Mouse (Mus musculus) E14TG2a.4 (cell line): ENCODE results near the gene Tamm41.
A peak's percentile ranks its signal among the peaks of the same experiment; 100 is the strongest.

Experiments used
- H3K27me3 ChIP-seq: 2 replicates; pipeline ENCODE4 v1.6.1; 2014; ENCODE audit warnings: low read length, control low read depth; ENCODE audit not compliant: insufficient read depth
- H3K36me3 ChIP-seq: 2 replicates; pipeline ENCODE4 v1.6.1; 2014; ENCODE audit warnings: low read length, control low read depth; ENCODE audit not compliant: insufficient read depth
- H3K4me1 ChIP-seq: replicated peaks from 2 replicates; pipeline ENCODE4 v1.6.1; 2014; ENCODE audit warnings: low read depth, low read length, control low read depth
- H3K4me3 ChIP-seq: replicated peaks from 2 replicates; pipeline ENCODE4 v1.5.1; 2014; ENCODE audit warnings: mild to moderate bottlenecking, low read length
- H3K9me3 ChIP-seq: 2 replicates; pipeline ENCODE4 v1.6.1; 2014; ENCODE audit warnings: low read length, control low read depth
- CTCF ChIP-seq: conservative IDR thresholded peaks from 2 replicates; pipeline ENCODE4 v1.5.1; 2014; ENCODE audit warnings: low read length
- NANOG ChIP-seq: IDR thresholded peaks from 2 replicates; pipeline ENCODE4 v1.6.1; 2014; ENCODE audit warnings: borderline replicate concordance, low read length, mixed read lengths
- POU5F1 ChIP-seq: IDR thresholded peaks from 2 replicates; pipeline ENCODE4 v1.6.1; 2014; ENCODE audit warnings: low read length, borderline replicate concordance

Gene Tamm41

DNA sequence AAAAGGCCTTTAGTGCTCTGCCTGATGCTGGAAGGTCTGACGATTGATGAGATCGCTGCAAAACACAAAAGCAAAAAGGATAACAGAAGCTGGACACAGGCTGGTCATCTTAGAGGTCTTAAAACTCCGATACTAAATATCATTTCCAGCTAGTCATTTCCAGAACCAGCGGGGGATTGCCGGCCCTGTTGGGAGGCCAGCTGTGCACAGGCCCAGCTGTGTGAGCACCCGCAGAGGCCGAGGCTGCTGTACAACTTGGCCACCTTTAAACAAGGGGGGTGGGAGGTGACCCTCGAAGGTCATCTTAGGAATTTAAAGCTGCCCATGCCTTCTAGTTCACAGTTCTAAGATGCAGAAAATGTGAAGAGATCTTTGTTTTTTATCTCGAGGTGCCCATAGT, 26.9 kb downstream of the Tamm41 start:
- H3K4me1 ChIP-seq: peaks cover 24% of the 10 kb centered on the region
- H3K27me3 ChIP-seq: no peaks in the 10 kb centered on the region
- TF ChIP-seq POU5F1: no peak
- TF ChIP-seq CTCF: no peak
- no peak for TF ChIP-seq NANOG
- H3K9me3 ChIP-seq: no peaks in the 10 kb centered on the region
- H3K36me3 ChIP-seq: peaks cover 78% of the 10 kb centered on the region
- no peak overlapping the region for H3K4me3 ChIP-seq

DNA sequence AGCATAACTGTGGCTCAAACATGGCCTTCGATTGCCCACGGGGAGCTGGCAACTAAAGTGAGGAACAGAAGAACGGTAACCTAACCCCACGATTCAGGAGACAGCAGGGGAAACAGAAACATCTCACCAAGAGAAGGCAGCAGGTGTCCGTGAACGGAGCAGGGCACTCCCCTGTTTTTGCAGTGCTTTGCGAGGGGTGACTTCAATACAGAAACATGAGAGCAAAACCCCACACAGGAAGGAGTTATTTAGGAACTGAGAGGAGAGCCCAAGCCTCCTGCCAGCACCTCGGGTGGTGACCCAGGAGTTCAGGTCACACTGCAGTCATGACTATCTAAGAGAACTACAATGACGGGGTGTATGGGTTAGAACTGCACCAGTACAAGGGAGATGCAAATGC, 27.4 kb downstream of the Tamm41 start:
- no peak overlapping the region; the same call in 1 of the 2 replicates for H3K4me3 ChIP-seq
- no peaks in the 10 kb centered on the region for H3K9me3 ChIP-seq
- H3K36me3 ChIP-seq: peaks cover 78% of the 10 kb centered on the region
- no peak for TF ChIP-seq NANOG
- TF ChIP-seq CTCF: no peak
- no peak for TF ChIP-seq POU5F1
- H3K4me1 ChIP-seq: peaks cover 24% of the 10 kb centered on the region
- H3K27me3 ChIP-seq: no peaks in the 10 kb centered on the region

DNA sequence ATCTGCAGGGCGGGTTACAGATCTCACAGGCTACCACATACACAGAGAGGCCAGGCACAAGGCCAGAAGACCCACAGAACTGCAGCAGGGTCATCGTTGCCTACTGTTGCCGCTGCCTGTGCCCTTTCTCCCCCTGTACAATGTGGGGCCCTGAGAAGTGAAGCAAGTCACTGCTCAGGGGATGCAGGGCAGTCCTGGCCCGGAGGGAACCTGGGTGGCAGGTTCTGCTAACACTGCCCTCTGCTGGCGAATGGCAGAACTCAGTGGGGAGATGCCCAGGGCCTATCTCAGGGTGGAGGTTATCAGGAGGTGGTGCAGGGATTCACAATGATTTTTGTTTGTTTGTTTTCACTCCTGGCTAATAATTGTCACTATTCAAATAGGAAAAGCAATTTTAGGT, 29.9 kb downstream of the Tamm41 start:
- TF ChIP-seq CTCF: peak; percentile 92
- TF ChIP-seq POU5F1: no peak

DNA sequence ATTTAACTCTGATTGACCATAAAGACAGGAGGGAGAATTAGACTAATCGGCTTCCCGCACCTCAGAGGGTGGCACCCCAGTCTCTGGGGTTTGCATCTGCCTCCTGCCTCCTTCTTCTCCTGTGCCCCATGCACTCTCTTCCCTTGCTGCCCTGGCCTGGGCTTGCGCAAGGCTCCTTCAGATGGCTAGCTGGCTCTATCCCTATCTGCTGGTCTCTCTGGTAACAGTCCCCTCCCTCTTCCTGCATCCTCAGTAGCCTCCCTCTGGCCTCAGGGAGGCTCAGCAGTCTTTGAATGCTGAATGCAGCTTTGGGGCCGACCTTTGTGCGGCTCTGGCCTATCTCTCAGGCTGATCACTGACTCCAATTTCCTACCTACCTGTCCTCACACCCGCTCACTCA, 30.7 kb downstream of the Tamm41 start:
- H3K4me3 ChIP-seq: no peak overlapping the region
- H3K9me3 ChIP-seq: no peaks in the 10 kb centered on the region
- no peaks in the 10 kb centered on the region for H3K27me3 ChIP-seq
- H3K4me1 ChIP-seq: peaks cover 21% of the 10 kb centered on the region
- no peak for TF ChIP-seq NANOG
- no peak for TF ChIP-seq POU5F1
- TF ChIP-seq CTCF: no peak
- H3K36me3 ChIP-seq: peaks cover 72% of the 10 kb centered on the region

More for the DNA sequence above, 29.9 kb downstream of the Tamm41 start:
- 0 out of 2 replicates have a peak overlapping the region, but pooled peaks have one; percentile 17 for H3K4me3 ChIP-seq
- no peaks in the 10 kb centered on the region for H3K27me3 ChIP-seq
- H3K36me3 ChIP-seq: peaks cover 77% of the 10 kb centered on the region
- H3K4me1 ChIP-seq: peaks cover 24% of the 10 kb centered on the region
- H3K9me3 ChIP-seq: no peaks in the 10 kb centered on the region

DNA sequence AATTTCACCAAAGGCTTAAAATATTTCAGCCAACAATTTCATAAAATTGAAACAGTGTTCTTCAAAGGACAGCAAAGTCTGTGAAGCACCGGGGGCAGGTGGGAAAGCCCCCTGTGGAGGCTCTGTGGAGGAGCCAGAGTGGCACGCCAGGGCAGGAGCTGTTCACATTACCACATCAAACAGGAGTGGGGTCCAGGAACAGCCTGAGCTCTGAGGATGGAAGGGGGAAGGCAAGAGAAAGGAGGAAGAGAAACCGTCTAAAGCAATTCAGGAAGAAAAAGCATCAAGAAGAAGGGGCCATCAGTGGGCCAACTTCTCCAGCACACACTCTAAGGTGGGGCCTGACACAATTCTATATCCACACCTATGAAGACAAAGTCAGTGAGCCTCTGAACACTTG, 31.6 kb downstream of the Tamm41 start:
- Histone ChIP-seq H3K9me3 (no peaks in the 10 kb centered on the region), H3K4me3 (no peak overlapping the region), H3K27me3 (no peaks in the 10 kb centered on the region), H3K4me1 (peaks cover 20% of the 10 kb centered on the region), H3K36me3 (peaks cover 69% of the 10 kb centered on the region)
- TF ChIP-seq POU5F1: no peak
- no peak for TF ChIP-seq NANOG
- no peak for TF ChIP-seq CTCF

DNA sequence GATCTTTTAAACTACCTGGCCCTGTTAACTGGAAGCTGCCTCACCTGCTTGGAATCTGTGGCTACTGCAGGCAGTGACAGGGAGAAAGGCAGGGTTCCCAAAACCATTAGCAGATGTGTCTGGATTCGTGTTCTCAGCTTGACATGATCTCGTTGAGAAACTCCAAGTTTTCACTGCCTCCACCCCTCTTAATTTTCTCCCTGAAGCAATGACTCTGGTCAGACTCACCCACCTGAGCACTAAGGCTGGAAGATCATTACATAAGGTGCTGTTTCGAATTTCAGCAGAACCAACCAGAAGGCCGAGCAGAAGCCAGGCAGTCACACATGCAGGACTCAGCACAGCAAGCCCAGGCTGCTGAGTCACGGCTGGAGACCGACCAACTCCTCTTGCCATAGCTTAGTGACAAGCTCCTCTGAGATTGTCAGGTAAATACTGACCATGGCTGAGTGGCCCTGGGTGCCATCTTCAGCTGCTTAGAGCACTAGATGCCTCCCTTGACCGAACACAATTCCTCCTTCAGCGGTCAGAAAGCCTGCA, 32.3 kb downstream of the Tamm41 start:
- no peak for TF ChIP-seq POU5F1
- no peak for TF ChIP-seq CTCF
- TF ChIP-seq NANOG: no peak
- Histone ChIP-seq H3K4me1 (peaks cover 18% of the 10 kb centered on the region), H3K9me3 (no peaks in the 10 kb centered on the region), H3K4me3 (no peak overlapping the region), H3K36me3 (peaks cover 66% of the 10 kb centered on the region), H3K27me3 (no peaks in the 10 kb centered on the region)

DNA sequence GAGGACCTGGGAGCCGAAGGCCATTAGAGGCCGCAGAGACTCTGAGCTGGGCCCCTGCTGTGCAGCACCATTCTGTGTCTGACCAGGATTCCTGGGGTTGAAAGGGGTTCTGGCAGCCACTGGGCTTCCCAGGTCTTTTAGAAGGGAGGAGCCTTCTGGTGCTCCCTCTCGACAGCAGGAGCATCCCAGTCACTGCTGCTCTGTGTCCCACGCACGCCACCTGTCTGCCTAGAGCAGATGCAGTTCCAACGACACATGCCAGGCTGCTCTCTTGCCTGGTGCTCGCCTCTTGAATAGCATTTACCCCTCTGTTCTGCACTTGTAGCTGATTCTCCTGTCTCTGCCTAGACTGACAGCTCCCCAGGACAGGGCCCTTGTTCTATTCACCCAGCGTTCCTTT, 33.0 kb downstream of the Tamm41 start:
- no peaks in the 10 kb centered on the region for H3K27me3 ChIP-seq
- peaks cover 66% of the 10 kb centered on the region for H3K36me3 ChIP-seq
- peaks cover 12% of the 10 kb centered on the region for H3K4me1 ChIP-seq
- no peak overlapping the region for H3K4me3 ChIP-seq
- no peaks in the 10 kb centered on the region for H3K9me3 ChIP-seq
- no peak for TF ChIP-seq CTCF
- TF ChIP-seq NANOG: no peak
- no peak for TF ChIP-seq POU5F1

DNA sequence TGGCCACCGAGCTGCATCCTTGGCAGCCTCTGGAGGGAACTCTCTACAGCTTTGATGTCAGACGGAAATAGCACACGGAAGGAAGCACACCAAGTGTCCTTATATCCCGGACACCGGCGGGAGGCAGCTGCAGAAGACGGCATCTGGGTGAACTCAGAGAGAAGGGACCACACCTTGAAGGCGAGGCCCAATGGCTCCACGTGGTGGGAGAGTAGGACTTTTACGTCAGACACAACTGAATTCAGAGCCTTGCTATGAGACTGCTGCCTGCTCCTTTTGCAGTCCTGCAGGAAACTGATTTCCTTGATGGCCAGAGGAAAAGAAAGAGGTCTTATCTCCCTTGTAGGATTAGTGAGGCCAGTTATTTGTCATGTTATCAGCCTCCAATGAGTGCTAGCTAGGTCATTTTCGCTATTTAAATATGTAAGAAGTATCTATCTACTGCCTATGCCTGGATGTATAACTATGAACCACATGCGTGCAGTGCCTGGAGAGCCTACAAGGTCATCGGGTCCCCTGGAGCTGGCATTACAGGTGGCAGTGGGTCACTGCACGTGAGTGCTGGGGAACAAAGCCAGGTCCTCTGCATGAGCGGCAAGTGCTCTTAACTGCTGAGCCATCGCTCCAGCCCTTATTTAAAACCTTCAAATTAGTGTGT, 39.2 kb downstream of the Tamm41 start:
- TF ChIP-seq NANOG (no peak), POU5F1 (no peak), CTCF (no peak)
- Histone ChIP-seq H3K9me3 (no peaks in the 10 kb centered on the region), H3K4me1 (no peaks in the 10 kb centered on the region), H3K36me3 (peaks cover 21% of the 10 kb centered on the region), H3K27me3 (no peaks in the 10 kb centered on the region), H3K4me3 (no peak overlapping the region)

DNA sequence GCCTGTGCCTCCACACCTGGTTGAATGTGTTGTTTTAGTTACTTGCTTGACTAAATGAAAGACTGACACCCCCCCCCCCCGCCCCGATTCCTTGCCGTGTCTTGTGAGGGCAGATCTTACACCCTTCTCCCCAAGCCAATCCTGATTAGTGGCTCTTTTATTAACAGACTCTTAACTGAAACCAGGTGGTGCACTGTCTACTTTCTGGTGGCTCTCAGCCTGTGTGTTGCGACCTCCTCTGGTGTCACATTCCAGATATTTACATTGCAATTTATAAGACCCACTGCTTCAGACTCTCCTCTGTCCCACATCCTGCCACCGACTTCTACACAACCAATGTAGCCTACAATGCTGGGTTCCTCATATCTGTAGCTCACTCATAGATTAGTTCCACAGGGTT, 40.2 kb downstream of the Tamm41 start:
- Histone ChIP-seq H3K27me3 (no peaks in the 10 kb centered on the region), H3K9me3 (no peaks in the 10 kb centered on the region), H3K4me3 (no peak overlapping the region), H3K4me1 (no peaks in the 10 kb centered on the region), H3K36me3 (peaks cover 16% of the 10 kb centered on the region)
- TF ChIP-seq CTCF (no peak), NANOG (no peak), POU5F1 (no peak)
